Mouse (Mus musculus): Measurements from ENCODE around the gene Spsb1.

Spsb1 gene

DNA sequence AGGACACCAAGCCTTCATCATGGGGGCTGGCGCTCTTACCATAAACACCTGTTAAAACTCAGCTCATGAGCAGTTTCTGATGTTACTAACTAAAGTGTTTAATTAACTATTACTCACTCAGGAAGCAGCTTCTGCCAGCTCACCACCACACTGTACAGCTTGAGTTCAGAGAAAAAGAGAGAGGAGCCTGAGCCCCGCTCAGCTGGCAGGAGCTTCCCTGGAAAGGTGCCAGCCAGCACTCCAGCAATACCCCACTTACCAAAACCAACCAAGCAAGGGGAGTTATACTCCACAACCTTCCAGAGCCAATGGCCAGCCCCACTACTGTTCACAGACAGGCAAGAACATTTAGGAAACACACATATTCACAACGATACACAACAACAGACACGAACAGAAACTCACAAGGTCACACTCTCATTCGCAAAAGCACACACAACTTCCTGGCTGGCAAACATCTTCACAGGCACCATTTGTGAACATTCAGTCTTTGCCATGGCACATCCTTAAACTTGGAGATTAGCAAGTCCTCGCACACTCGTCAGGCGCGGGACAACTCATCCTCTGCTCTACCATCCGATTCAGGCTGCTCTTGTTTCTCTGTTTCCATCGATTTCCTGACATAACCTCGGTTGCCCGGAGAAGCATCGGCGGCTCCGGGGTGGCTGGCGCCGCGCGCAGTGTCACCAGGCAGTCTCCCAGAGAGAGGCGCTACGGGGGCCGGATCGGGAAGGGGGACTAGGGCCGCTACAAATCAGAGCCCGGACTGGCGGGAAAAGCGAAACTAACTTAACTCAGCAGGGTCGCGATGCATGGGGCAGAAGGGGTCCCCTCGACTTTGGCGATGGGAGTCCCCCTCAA, 992 bp downstream of the Spsb1 start:
- in situ Hi-C loops (cut with MseI, MboI), result loop anchor here in 1 of 2 experiments (10.0 kb wide), 1 partner anchor 149 kb away; no protein-coding TSS in a partner anchor

DNA sequence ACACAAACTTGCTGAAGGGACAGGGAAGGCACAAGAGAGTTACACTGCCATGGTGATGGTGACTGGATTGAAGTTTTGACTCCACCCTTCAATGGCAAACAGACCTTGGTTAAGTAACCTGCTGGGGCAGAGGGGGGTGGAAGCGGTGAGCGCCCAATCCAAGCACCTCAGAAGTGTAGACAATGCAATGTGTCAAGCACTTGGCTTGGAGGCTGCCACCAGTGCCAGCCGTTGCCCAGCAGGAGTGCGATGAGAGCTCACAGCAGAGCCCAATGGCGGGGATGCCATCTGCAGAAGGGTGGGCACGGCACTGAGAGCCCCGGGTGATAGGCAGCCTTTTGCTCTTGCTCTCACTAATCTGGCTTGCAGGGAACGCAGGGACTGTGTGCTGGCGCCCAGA, 2.6 kb downstream of the Spsb1 start:
- in situ Hi-C loops (cut with MseI, MboI), result loop anchor here in 1 of 2 experiments (10.0 kb wide), 1 partner anchor 147 kb away; no protein-coding TSS in a partner anchor

DNA sequence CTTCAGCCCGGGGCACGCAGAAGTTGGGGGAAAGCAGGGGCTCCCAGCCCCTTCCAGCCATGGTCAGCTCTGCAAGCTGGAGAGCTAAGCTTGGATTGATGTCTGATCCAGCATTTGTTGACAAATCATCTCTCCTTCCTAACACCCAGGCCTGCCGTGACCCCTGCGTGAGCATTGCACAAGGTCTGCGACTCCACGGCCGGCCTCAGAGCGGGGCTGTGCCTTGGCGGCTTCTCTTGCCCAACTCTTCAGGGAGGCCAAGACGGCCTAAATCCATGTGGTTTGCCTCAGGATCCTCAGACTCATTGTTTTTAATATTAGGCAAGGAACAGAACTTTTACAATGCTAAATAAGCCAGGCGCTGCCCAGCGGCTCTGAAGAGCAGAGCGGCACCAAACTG, 3.6 kb downstream of the Spsb1 start:
- in situ Hi-C loops (cut with MseI, MboI), result loop anchor here in 1 of 2 experiments (10.0 kb wide), 1 partner anchor 146 kb away; no protein-coding TSS in a partner anchor

DNA sequence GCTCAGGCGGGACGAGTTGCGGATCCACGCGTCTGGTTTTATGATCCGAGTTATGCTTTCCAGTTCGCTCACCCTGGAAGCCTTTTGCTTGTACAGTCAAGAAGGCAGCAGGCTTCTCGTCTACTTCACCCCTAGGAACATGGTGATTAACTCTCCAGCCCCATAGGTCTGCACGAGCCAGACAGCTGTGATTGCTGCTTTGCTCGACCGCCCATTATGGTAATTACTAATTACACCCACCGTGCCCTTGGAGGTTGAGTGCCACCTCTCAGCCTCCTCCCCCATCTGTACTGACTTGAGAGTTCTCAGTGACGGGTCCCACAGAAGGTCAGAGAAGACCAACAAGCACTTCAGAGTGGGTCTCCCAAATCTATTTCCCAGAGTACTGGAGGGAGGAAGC, 5.2 kb downstream of the Spsb1 start:
- in situ Hi-C loops (cut with MseI, MboI), result loop anchor here in 1 of 2 experiments (10.0 kb wide), 1 partner anchor 145 kb away; no protein-coding TSS in a partner anchor

DNA sequence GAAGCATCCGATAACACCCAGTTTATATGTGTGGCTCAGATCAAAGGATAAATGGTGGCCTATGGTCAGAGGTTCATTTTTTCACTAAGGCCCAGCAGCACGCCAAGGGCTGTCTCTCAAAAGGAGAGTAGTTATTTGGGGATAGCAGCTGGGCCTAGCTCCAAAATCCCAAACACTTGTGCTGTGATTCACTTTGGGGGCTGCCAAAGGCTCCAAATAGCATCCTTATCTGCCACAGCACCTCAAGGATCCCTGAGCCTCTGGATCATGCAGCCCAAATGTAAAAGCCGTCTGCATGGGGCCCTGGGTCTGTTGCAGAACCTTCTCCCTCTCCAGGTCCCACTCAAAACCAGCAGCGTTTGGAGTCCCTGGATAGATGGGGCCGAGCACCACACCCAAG, 6.7 kb downstream of the Spsb1 start:
- in situ Hi-C loops (cut with MseI, MboI), result no loop called here

DNA sequence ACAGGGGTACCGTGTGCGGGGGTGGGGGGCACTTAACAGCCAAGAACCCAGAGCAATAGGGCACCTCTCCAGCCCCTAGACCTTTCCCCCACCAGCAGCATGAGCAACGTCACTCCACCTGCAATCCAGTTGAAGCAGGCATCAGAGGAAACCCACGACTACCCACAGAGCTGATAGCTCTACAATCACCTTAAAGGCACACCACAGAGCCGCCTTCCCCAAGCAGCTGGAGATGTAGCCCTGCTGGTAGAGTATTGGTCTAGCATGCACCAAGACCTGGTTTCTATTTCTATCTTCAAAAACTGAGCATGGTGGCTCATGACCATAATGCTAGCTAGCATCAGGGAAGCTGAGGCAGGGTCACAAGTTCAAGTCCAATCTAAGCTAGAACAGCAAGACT, 7.4 kb downstream of the Spsb1 start:
- in situ Hi-C loops (cut with MseI, MboI), result no loop called here

DNA sequence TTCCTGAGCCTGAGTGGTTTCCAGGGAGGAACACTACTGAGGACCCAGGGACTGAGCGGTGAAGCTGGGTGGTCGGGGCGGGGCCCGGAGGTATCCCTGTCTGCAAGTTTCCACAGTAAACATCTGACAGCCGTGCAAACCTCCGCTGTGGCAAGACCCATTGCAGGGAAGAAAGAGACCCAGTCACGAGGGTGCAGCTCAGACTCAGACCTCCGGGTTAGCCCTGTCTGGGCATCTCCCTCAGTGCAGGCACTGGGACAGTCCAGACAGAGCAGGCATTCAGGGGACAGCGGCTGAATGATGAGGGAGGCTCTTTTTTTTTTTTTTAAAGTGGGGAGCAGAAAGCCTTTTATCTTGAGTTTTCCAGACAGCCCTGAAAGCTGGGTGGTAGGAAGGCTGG, 9.6 kb downstream of the Spsb1 start:
- in situ Hi-C loops (cut with MseI, MboI), result no loop called here

DNA sequence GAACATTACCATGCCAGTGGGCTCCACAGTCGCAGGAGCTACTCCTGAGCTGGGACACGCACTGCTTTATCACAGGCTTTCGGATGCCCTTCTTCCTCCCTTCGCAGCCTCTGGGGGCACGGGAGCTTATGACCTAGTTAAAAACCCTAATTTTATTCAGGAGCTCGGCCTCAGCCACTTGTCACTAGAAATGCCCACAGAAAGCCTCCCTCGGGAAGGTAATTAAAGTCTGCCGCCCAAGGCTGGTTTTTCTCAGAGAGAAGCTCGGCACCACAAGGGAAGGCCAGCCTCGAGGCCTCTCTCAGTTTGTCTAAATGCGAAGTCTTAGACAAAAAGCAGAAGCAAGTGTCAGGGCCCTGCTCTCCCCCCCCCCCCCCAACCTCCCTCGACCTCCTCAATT, 10.6 kb downstream of the Spsb1 start:
- in situ Hi-C loops (cut with MseI, MboI), result no loop called here

DNA sequence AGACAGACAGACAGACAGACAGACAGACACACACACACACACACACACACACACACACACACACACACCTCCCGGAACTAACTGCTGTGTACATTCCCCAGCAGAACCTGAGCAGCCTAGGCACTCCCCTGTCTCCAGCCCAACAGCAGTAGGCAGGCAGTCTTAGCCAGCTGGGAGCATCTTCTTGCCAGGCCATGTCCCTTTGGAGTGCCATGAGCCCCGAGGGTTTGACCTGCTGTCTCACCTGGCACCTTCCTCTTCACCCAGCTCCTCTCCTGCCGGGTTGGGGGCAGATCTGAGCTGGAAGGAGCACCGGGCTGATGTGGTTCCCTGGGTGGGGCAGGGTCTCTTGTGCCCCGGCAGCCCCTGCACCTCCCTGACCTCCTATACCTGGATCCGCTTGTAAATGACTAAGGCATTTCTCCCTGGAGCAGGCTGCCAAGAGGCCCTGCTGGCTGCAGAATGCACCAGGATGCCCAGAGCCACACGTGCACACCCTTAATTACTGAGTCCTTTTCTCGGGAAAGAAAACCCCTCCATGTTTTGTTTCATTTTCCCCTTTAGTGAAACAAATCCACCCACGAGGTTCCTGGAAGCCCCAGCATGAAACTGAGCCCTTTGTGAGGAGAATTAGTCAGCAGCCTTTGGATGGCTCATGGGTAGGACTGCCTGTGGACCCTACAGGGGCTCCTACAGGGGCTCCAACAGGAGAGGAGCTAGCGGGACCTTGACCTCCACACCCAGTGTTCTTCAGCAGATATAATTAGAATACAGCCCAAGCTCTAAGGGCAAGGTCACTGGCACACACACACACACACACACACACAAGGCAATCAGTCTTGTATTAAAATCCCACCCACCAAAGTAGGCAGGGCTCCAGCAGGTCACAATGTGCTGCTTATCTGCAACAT, 11.8 kb downstream of the Spsb1 start:
- in situ Hi-C loops (cut with MseI, MboI), result no loop called here

DNA sequence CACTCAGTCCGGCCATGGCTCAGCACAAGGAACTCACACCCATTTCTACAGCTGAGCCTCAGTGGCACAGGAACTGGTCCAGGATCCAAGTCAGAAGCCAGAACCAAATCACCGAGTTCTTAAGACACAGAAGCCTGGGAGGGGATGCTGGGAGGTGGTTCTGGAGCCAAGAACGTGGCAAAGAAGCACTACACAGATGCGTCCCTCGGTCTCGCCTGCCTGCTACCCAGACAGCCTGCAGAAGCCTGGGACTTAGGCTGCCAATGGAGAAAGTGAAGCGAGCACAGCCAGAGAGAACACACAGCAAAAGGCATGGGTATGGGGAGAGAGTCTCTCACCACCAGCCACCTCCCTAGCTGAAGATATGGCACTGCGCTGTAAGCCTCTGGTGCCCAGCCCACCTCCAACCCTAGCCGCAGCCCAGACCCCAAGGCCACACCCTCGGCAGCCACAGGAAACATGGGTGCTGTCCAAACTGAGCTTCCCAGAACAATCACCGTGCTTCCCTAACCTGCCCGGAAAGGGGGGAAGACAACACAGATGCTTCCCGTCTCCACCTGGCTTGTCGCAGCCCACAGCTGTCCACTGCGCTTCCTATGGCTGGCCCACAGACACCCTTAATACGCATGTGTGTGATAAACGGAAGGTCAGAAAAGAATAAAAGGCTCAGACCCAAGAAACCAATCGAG, 13.6 kb downstream of the Spsb1 start:
- in situ Hi-C loops (cut with MseI, MboI), result no loop called here

DNA sequence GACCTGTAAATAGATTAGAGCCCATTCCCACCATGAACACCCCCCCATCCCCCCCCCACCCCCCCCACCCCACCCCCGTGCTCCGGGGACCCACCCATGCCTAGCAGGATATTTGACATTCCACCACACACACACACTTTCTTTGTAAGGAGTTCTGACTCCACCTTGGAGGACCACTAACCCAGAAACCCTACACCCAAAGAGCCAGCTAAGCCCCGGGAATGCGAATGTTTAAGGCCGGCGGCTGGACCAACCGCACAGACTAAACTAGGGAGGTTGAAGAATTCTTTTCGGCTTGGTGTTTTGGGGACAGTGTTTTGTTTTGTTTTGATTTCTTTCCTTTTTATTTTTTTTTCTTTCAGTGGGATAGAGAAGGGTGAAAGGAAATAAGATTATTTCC, 16.1 kb downstream of the Spsb1 start:
- in situ Hi-C loops (cut with MseI, MboI), result no loop called here

DNA sequence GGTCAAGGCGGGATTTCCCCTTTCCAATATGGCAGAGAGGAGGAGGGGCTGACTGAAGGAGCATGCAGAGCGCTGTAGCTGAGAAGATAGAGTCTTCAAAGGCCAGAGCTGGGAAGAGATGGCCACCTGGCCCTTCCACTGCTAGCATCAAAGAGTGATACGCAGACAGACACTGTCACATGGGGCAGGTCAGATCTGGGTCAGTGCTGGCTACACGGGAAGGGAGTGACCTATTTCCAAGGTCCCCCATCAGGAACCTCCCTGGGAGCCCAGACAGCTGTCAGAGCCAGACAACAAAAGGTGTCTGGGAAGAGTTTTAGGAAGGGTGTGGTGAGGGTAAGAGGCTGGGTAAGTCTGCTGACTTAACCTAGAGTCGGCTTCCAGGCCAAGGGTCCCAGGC, 17.9 kb downstream of the Spsb1 start:
- in situ Hi-C loops (cut with MseI, MboI), result no loop called here

DNA sequence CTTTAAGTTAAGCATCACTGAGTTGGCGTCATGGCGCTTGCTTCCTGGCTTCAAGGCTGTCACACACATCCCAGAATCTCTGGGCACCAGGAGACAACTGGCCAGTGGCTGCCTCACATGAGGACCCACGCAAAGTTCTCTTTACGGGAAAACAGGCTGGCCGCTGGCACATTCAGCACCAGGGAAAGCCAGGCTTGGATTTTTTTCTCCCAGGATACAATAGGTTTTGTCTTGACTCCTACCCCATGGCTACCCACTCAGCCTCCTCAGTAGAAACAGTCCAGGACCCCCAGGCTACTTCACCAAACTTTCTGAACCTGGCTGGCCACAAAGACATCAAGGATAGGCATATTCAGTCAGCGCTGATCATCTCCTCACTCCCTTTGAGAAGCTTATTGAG, 19.4 kb downstream of the Spsb1 start:
- in situ Hi-C loops (cut with MseI, MboI), result no loop called here

DNA sequence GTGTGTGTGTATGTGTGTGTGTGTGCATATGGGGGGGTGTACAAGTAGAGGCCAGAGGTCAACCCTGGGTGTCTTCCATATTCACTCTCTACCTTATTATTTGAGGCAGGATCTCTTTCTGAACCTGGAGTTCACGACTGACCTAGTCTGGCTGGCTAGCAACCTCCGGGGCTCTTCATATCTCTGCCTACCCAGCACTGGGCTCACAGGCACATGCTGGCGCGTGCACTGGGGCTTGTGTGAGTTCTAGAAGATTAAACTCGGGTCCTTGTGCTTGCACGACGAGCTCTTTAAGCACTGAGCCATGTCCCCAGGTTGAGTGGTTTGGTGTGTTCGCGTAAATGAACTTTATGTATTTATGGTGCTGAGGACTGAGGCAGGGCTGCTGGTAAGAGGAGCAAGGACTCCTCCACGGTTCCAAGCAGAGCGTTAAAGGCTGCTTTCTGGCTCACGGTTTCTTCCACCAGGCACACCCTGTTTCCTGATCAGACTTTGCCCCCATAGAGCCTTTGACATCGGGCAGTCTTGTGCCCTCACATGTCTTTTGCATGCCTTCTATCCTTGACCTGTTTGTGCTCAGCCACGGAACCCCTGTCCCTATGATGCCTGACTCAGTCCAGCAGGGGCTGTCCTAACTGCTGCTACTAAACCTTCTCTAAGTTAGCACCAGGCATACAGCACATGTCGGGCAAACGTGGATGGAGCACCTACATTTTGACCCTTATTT, 21.2 kb downstream of the Spsb1 start:
- in situ Hi-C loops (cut with MseI, MboI), result no loop called here

DNA sequence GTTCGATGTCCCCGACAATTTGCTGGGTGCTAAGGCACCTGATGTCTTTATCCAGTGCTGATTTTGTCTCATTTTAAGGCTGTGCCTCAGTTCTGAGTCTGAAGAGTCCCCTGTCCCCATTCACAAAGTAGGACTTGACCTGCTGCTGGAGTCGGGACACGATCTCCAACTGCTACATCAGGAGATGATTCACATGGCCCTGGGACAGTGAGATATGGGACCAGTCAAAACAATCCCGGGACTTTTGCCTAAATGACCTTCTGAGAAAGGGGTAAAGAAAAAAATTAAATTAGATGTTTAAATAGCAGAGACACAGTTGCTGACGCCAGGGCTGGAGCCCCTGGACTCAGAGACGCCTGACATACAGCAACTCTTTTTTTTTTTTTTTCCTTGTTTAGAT, 21.8 kb downstream of the Spsb1 start:
- in situ Hi-C loops (cut with MseI, MboI), result no loop called here

DNA sequence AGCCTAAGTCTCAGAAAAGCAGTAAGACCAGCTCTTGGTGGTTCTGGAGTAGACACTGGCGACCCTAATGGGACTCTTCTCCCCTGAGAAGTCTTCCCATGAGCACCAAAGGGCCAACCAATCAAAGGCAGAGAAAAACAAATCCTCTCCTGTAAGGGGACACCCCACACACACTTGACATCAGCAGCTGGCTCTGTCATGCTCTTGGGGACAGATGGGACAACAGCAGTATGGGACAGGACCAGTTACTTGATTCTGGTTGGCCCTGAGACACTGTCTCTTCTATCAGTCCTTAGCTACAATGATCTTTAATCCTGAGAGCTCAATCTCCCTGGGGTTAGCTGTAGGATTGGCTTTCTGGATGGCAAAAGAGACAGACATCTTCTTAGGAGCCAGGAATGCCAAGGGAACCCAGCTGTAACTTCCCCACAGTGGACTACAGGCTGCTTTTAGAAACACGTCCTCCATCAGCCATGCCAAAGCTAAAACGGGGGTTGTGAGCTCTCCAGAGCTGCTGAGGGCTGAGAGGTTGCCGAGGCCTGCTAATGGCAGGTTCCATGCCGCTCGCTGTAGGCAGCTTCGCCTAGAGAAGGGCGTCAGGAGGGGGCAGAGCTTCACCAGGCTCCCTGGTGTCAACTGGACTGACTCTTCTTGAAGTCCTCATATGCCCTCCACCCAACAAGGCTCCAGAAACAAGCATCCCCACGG, 22.6 kb downstream of the Spsb1 start:
- in situ Hi-C loops (cut with MseI, MboI), result no loop called here

DNA sequence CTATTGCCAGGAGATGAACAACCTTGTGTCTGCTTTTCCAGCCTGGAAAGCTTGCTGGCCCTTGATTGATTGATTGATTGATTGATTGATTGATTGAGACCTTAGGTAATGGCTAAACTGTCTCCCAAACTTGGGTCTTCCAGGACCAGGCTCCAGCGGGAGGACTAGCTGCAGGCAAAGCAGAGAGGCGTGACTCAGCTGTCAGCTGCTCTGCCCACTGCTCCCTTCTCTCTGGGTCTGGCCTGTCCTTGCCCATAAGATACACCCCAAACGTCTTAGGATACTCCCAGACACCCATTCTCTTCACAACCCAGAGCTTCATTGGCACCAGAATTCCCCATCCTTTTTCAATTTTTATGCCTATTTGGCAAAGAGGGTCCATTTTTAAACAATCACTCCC, 24.1 kb downstream of the Spsb1 start:
- in situ Hi-C loops (cut with MseI, MboI), result no loop called here

DNA sequence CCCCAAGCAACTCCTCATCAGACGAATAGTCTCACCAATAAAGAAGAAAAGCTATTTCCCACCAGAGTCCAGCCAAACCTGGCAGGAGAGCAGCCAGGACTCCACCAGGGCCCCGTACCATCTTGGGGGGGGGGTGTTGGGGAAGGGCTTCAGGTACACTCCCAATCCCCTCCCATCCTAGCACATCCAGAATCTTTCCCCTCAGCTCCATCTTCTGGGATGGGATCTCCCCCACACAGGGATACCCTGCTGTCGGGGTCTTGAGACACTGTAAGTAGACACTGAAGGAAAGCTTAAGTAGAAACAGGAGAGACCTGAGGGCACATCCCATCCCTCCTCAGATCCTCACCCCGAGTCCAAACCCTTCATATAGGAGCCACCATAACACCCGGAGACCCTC, 31.8 kb downstream of the Spsb1 start:
- in situ Hi-C loops (cut with MseI, MboI), result no loop called here

DNA sequence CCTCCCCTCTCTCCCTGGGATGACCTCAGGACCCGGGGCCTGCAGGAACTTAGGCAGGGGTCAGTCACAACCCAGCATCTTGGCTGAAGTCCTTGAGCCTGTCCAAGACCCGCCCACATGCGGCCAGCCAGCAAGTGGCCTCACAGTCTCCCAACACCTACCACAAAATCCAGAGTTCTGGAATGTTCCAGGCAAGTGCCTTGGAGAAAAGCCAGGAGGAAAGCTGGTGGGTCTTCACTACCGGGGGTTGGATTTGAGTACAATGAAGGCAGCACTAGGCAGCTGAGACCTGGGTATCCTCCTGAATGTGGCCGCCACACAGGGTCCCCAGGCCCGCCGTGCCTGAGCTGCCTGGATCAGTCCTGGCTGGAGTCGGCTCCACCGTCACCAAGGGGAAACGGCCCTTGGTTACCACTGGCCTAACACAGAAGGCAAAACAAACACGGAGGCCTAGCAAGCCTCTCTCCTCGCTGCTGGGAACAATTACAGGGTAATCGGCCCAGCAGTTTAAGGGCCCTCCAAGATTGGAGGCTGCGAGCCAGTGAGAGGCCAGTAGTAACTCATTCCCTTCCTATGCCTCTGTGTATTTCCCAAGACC, 32.6 kb downstream of the Spsb1 start:
- in situ Hi-C loops (cut with MseI, MboI), result no loop called here

DNA sequence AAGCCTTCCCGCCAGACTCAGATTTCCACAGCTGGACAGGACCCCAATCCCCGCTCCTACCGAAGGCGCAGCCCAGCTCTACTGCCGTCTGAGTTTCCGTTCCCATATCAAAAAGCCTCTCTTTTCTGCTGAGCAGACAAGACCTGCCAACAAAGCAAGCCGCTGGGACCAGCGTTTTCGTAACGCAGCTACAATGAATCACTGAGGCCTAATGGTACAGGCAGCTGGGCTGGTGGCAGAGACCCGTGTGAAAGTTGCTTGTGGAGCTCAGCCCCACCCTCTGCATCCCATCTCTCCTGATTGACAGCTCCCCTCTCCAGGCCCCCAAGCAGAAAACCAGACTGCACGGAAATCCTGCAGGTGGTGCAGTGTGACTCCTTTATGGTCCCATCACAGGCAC, 34.0 kb downstream of the Spsb1 start:
- in situ Hi-C loops (cut with MseI, MboI), result no loop called here

Data from mouse trophoblast stem cell (cell line).